Mouse (Mus musculus) testis, adult 2 months (tissue): ENCODE results near the gene Celsr1.

Experiments
- CTCF ChIP-seq: fragments of 200-500 bp; IDR thresholded peaks from 2 replicates; pipeline ENCODE4 v1.5.1; 2012; ENCODE audit warnings: low read depth, mild to moderate bottlenecking, inconsistent platforms, low read length, moderate library complexity; ENCODE audit not compliant: control insufficient read depth, insufficient read depth, insufficient replicate concordance
- POLR2A ChIP-seq: fragments of 200-500 bp; IDR thresholded peaks from 2 replicates; pipeline ENCODE4 v1.6.1; 2012; ENCODE audit warnings: low read depth, mild to moderate bottlenecking, inconsistent platforms, low read length, moderate library complexity; ENCODE audit not compliant: control insufficient read depth

- TF ChIP-seq POLR2A (no peak), CTCF (no peak)
These were observed 51.7 kb downstream of the Celsr1 start for GRCm38 (mm10) chr15:85981768-85982415.
